Mouse (Mus musculus) hindbrain, embryonic 14.5 days (tissue): ENCODE results near the gene Usp8. TPM values are rescaled to one million over a fixed set of nuclear protein-coding genes. Genes with fewer than 3 reads are reported as not detected.

ENCODE experiments used
- ATAC-seq: fragments of 200-750 bp; cut with Nextera tagmentation; 2 replicates; pipeline ENCODE4 v1.8.0; 2017; ENCODE audit warnings: moderate number of reproducible peaks, mild to moderate bottlenecking, moderate TSS enrichment, moderate library complexity; ENCODE audit not compliant: low FRiP score
- DNase-seq: peaks from one replicate; pipeline ENCODE4 v3.0.0-alpha.2; 2015; ENCODE audit warnings: low spot score
- H3K27ac ChIP-seq: fragments of 300-500 bp; sonication (generic); 2 replicates; pipeline ENCODE4 v1.5.1; 2014; ENCODE audit warnings: mild to moderate bottlenecking, moderate library complexity
- H3K27me3 ChIP-seq: fragments of 300-500 bp; sonication (generic); 2 replicates; pipeline ENCODE4 v1.6.1; 2014; ENCODE audit warnings: mild to moderate bottlenecking, low read length, mixed read lengths; ENCODE audit not compliant: control insufficient read depth, insufficient read depth
- H3K36me3 ChIP-seq: fragments of 300-500 bp; sonication (generic); replicated peaks from 2 replicates; pipeline ENCODE4 v1.6.1; 2014; ENCODE audit not compliant: control insufficient read depth, insufficient read depth
- H3K4me1 ChIP-seq: fragments of 300-500 bp; sonication (generic); replicated peaks from 2 replicates; pipeline ENCODE4 v1.6.1; 2014; ENCODE audit warnings: antibody characterized with exemption, low read length, mixed read lengths; ENCODE audit not compliant: control insufficient read depth, insufficient read depth
- H3K4me2 ChIP-seq: fragments of 300-500 bp; sonication (generic); replicated peaks from 2 replicates; pipeline ENCODE4 v1.6.1; 2014; ENCODE audit warnings: mild to moderate bottlenecking, moderate library complexity
- H3K4me3 ChIP-seq: fragments of 300-500 bp; sonication (generic); replicated peaks from 2 replicates; pipeline ENCODE4 v1.5.1; 2014; ENCODE audit warnings: mild to moderate bottlenecking, low read length
- H3K9ac ChIP-seq: fragments of 300-500 bp; sonication (generic); 2 replicates; pipeline ENCODE4 v1.6.1; 2014
- H3K9me3 ChIP-seq: fragments of 300-500 bp; sonication (generic); 2 replicates; pipeline ENCODE4 v1.6.1; 2016; ENCODE audit warnings: low read length; ENCODE audit not compliant: control insufficient read depth
- WGBS: fragments of 180-500 bp; shearing (Covaris S2); extraction: QIAGEN DNeasy Blood & Tissue Kit; methylation state at CpG from one replicate; pipeline ENCODE4 v1.1.7; 2014; 5-methylcytosine and 5-hydroxymethylcytosine counted together
- polyA plus RNA-seq: library from polyadenylated mRNA; unstranded; fragments of >200 nt; fragmentation: Nextera tagmentation; extraction: Ambion mirVana; gene quantifications from 2 replicates; pipeline ENCODE4 v1.2.1, GENCODE M21; 2014

Usp8 gene
- polyA plus RNA-seq, 1 experiment from 2014 or later: 30.0 TPM

DNA sequence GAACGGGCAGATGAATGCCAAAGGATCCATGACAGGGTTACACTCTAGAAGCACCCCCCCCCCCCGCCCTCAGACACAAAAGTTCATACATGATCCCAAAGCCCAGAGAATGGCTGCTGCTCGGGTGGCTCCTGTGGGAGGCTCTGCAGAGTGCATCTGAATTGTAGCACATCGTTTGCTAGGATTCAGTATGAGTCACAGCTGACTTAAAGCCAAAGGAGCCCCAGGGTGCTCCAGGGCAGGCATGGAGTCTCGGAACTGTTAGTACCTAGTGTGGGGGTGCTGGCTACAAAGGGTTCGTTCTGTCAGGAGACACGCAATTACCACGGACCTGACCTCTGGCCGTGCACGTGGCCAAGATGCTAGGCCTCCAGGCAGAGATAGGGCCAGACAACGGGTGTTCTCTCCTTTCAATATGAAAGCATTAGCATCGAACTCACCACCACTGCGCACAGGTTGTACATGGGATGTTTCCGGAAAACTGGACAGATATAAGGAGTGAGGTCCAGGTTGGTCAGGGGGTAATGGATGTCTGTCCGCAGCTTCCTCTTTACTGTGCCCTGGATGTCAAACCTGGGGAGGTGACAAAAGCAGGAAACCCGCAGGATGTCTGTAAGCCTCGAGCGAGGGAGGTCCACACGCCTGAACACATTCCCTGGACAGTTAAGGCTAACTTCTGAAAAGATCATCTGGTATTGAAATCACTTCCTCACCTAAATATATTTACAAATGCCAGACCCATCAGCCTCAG is 62.5 kb downstream of the Usp8 start:
- Histone ChIP-seq H3K4me2 (no peak overlapping the region), H3K4me3 (no peak overlapping the region), H3K36me3 (no peaks in the 10 kb centered on the region), H3K4me1 (no peaks in the 10 kb centered on the region), H3K27ac (no peak overlapping the region), H3K9me3 (no peaks in the 10 kb centered on the region), H3K9ac (no peak overlapping the region), H3K27me3 (no peaks in the 10 kb centered on the region)
- DNase-seq (no peak), ATAC-seq (no peak)
- 77% methylated on average over 19 of the region's 19 CpGs for WGBS

GRCm38 (mm10) chr2:126772217-126772616 is 65.1 kb downstream of the Usp8 start:
- Histone ChIP-seq H3K4me1 (no peaks in the 10 kb centered on the region), H3K9ac (no peak overlapping the region), H3K27me3 (no peaks in the 10 kb centered on the region), H3K27ac (no peak overlapping the region), H3K36me3 (no peaks in the 10 kb centered on the region), H3K9me3 (no peaks in the 10 kb centered on the region), H3K4me3 (no peak overlapping the region), H3K4me2 (no peak overlapping the region)
- 86% methylated on average over 5 of the region's 5 CpGs for WGBS
- ATAC-seq: no peak
- no peak for DNase-seq

DNA sequence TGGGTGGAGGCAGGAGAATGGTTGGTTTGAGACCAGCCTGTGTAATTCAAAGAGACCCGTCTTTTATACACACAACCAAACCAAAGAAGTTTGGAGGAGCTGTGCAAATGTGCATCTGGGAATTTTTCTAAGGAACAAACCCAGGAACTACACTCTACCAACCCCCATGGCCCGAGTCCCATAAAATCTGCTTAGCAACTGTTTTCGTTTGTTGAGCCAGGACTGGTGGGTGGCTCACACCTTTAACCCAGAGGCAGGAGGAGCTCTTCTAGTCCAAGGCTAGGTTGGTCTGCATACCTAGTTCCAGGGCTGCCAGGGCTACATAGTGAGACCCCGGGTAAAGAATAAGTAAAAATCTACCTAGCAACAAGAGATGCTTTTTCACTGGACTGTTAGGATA is 68.8 kb downstream of the Usp8 start:
- Histone ChIP-seq H3K9me3 (no peaks in the 10 kb centered on the region), H3K36me3 (no peaks in the 10 kb centered on the region), H3K27me3 (no peaks in the 10 kb centered on the region), H3K4me2 (no peak overlapping the region), H3K27ac (no peak overlapping the region), H3K4me3 (no peak overlapping the region), H3K4me1 (no peaks in the 10 kb centered on the region), H3K9ac (no peak overlapping the region)
- ATAC-seq (no peak), DNase-seq (no peak)
- 69% methylated on average over 4 of the region's 4 CpGs for WGBS

- no peak for ATAC-seq
- Histone ChIP-seq H3K27me3 (no peaks in the 10 kb centered on the region), H3K9me3 (no peaks in the 10 kb centered on the region), H3K4me2 (no peak overlapping the region), H3K9ac (no peak overlapping the region), H3K4me3 (no peak overlapping the region), H3K36me3 (no peaks in the 10 kb centered on the region), H3K27ac (no peak overlapping the region), H3K4me1 (no peaks in the 10 kb centered on the region)
- WGBS: 73% methylated on average over 1 of the region's 1 CpGs
- no peak for DNase-seq
Measured at GRCm38 (mm10) chr2:126776416-126776815, 69.3 kb downstream of the Usp8 start.

DNA sequence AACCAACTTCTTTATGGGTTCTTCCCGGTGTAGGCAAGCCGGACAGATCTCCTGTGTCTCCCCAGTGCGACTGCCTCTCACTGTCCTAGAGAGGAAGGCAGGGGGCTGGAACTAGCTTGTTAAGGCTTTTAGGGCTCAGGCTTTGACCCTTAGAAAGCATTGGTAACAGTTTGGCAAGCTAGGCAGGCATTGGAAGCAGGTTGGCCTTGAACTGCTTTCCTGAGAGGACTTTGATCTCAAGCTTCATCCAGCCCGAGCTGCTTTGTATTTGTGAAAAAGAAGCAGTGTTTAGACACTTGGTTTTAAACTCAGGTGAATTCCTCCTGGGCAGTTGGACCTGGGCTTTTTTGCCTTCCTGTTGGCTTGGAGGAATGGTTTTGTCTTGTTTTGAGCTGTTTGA is 71.7 kb downstream of the Usp8 start:
- Histone ChIP-seq H3K36me3 (no peaks in the 10 kb centered on the region), H3K27ac (no peak overlapping the region), H3K9ac (no peak overlapping the region), H3K9me3 (no peaks in the 10 kb centered on the region), H3K4me3 (no peak overlapping the region), H3K4me1 (no peaks in the 10 kb centered on the region), H3K27me3 (no peaks in the 10 kb centered on the region), H3K4me2 (no peak overlapping the region)
- ATAC-seq (no peak), DNase-seq (no peak)
- WGBS: 86% methylated on average over 4 of the region's 4 CpGs

GRCm38 (mm10) chr2:126780286-126780685 is 73.2 kb downstream of the Usp8 start:
- Histone ChIP-seq H3K27ac (no peak overlapping the region), H3K4me3 (no peak overlapping the region), H3K9ac (no peak overlapping the region), H3K4me2 (no peak overlapping the region), H3K4me1 (no peaks in the 10 kb centered on the region), H3K9me3 (no peaks in the 10 kb centered on the region), H3K27me3 (no peaks in the 10 kb centered on the region), H3K36me3 (no peaks in the 10 kb centered on the region)
- no peak for DNase-seq
- ATAC-seq: no peak
- WGBS: 90% methylated on average over 10 of the region's 10 CpGs

DNA sequence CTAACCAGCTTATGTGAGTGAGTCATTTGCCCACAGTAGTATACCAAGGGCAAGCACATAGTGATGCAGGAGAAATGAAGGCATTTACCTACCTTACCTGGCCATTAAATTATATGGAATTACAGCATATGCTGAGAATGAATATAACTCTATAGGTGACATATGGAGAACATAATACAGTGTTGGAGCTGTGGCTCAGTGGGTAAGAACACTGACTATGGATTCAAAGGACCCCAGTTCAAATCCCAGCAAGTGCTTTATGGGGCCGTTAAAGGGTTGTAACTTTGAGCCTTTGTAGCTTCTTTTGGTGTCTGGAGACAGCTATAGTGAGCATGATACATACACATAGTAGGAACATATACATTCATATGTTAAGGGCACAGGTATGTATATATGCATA is 74.3 kb downstream of the Usp8 start:
- ATAC-seq (no peak), DNase-seq (no peak)
- no peak overlapping the region for H3K9ac ChIP-seq
- WGBS: 96% methylated on average over 1 of the region's 1 CpGs
- H3K4me1 ChIP-seq: no peaks in the 10 kb centered on the region
- no peaks in the 10 kb centered on the region for H3K9me3 ChIP-seq
- no peaks in the 10 kb centered on the region for H3K36me3 ChIP-seq
- H3K4me3 ChIP-seq: no peak overlapping the region
- H3K27me3 ChIP-seq: no peaks in the 10 kb centered on the region
- H3K27ac ChIP-seq: no peak overlapping the region
- no peak overlapping the region for H3K4me2 ChIP-seq

DNA sequence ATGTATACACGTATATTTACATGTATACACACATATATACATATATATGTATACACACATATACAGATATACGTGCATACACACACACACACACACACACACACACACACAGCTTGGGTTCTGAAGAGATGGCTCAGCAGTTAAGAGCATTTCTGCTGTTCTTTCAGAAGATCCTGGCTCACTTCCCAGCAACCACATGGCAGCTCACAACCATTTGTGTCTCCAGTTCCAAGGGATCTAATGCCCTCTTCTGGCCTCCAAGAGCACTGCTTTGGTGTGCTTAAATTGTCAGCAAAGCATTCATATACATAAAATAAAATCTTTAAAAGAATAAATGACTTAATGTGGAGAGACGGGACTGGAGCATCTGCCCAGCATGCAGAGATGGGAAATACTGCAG is 75.3 kb downstream of the Usp8 start:
- H3K27ac ChIP-seq: no peak overlapping the region
- H3K4me3 ChIP-seq: no peak overlapping the region
- H3K9ac ChIP-seq: no peak overlapping the region
- no peak overlapping the region for H3K4me2 ChIP-seq
- H3K36me3 ChIP-seq: no peaks in the 10 kb centered on the region
- no peaks in the 10 kb centered on the region for H3K4me1 ChIP-seq
- ATAC-seq (no peak), DNase-seq (peak; percentile 63)
- no peaks in the 10 kb centered on the region for H3K27me3 ChIP-seq
- 79% methylated on average over 3 of the region's 3 CpGs for WGBS
- H3K9me3 ChIP-seq: no peaks in the 10 kb centered on the region

DNA sequence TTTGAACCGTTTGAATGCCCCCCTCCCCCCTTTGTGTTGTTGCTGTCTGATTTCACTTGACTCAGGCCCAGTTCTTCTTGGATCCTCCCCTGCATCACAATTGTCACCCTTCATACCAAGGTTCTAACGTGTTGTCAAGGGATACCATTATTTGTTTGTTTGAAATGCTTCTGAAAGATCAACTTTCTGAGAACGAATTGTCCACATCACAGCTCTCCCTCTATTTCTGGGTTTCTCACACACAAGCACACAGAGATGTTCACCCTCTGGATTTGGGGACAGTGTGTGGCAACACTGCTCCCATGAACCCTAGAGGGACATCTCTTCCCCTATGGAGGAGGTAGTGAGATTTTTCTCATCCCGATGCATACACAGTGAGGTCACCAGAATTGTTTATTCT is 76.2 kb downstream of the Usp8 start, which contains the start of gene Usp50:
Usp50 (minus strand) TSS at position 101 of the 400 bp plus-strand sequence.
- Histone ChIP-seq H3K27me3 (no peaks in the 10 kb centered on the region), H3K9ac (no peak within 1 kb of the TSS), H3K4me1 (no peaks in the 10 kb centered on the region), H3K9me3 (no peaks in the 10 kb centered on the region), H3K36me3 (no peaks in the 10 kb centered on the region), H3K4me2 (no peak within 1 kb of the TSS), H3K4me3 (no peak within 1 kb of the TSS), H3K27ac (no peak within 1 kb of the TSS)
- no peak for DNase-seq
- ATAC-seq: no peak
- WGBS: 57% methylated on average over 4 of the region's 4 CpGs
